Mouse (Mus musculus): ENCODE measurements around the gene Mycbp. TPM values are rescaled to one million over a fixed set of nuclear protein-coding genes. Genes with fewer than 3 reads are reported as not detected.

The Mycbp gene
- polyA plus RNA-seq, 1 experiment from 2014 or later: 68.6 TPM

DNA sequence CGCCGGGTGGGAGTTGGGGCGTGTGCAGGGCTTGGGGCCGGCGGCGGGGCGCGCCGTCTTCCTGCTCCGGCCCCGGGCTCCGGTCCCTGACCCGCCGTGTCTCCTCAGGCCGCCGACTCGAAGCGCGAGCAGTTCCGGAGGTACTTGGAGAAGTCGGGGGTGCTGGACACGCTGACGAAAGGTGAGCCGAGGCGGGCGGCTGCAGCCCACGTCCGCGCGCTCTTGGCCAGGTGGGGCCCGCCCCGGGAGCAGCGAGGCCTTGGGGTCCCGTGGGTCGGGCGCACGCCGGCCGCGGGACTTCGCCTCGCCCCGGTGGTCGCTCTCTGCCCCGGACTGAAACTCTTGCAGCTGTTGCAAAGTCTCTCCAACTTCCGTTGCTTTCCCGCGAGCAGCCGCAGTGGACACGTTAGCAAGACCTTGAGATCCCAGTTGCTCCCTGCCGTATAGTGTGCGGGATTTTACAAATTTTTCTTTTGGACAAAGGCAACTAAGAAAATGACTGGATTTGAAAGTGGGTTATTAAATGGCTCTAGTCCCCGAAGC, 565 bp downstream of the Mycbp start:
- H3K9ac ChIP-seq (replicated peaks; ENCODE audit: low read length): peak overlapping the region; percentile 85
- peak overlapping the region; percentile 70 for H3K27ac ChIP-seq (ENCODE audit: low read length)
- WGBS: 0% methylated on average over 50 of the region's 53 CpGs
- no peaks in the 10 kb centered on the region for H3K9me3 ChIP-seq (ENCODE audit: low read length)
- no peaks in the 10 kb centered on the region for H3K27me3 ChIP-seq (ENCODE audit: insufficient read depth, low read length)
- H3K4me3 ChIP-seq (ENCODE audit: low read length): peak overlapping the region; percentile 69
- peaks cover 16% of the 10 kb centered on the region for H3K4me1 ChIP-seq (ENCODE audit: insufficient read depth, low read length)
- no peak for ATAC-seq (ENCODE audit: low FRiP score, low TSS enrichment)
- no peaks in the 10 kb centered on the region for H3K36me3 ChIP-seq (ENCODE audit: insufficient read depth, low read length)
- H3K4me2 ChIP-seq (replicated peaks; ENCODE audit: low read depth, low read length): peak overlapping the region; percentile 86

DNA sequence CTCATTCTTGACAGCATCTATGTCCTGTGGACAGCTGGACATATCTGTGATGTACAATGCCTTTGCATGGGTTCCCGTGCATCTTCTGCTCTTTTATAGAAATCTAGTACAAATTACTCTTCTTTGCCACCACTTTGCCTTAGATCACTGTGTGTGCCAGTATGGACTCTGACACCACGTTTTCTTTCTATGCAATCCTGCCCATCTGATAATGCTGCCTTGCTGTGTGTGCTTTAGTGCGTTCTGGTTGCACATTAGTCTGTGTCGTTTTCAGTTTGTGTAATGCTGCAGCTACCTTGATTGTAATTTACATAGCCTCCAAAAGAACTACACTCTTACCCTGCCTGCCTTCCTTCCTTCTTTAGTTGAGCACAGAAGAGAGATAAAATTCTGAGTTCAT, 6.9 kb downstream of the Mycbp start:
- WGBS: 89% methylated on average over 4 of the region's 4 CpGs
- ATAC-seq (ENCODE audit: low FRiP score, low TSS enrichment): no peak
- no peak overlapping the region for H3K4me3 ChIP-seq (ENCODE audit: low read length)
- H3K27ac ChIP-seq (ENCODE audit: low read length): no peak overlapping the region
- no peak overlapping the region for H3K9ac ChIP-seq (replicated peaks; ENCODE audit: low read length)
- H3K9me3 ChIP-seq (ENCODE audit: low read length): no peaks in the 10 kb centered on the region
- peaks cover 15% of the 10 kb centered on the region for H3K4me1 ChIP-seq (ENCODE audit: insufficient read depth, low read length)
- no peaks in the 10 kb centered on the region for H3K27me3 ChIP-seq (ENCODE audit: insufficient read depth, low read length)
- H3K4me2 ChIP-seq (replicated peaks; ENCODE audit: low read depth, low read length): no peak overlapping the region
- H3K36me3 ChIP-seq (ENCODE audit: insufficient read depth, low read length): peaks cover 11% of the 10 kb centered on the region

DNA sequence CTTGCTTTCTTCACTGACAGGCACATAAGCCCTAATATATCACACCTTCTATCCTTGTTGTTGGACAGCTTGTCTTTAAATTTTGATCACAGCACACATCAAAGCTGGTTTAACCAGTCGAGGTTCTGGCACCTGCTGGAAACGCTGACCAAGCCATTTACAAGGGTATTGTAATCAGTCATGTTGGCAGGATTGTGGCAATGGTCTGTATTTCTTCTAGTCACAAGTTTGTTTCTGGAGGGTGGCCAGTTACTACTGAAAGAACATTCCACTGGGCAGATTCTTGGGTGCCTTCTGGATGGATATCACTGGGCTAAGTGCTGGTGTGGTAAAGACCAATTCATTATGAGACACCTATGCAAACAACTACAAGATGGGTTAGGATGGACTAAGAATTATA, 7.8 kb downstream of the Mycbp start:
- Histone ChIP-seq H3K27me3 (ENCODE audit: insufficient read depth, low read length) (no peaks in the 10 kb centered on the region), H3K27ac (ENCODE audit: low read length) (no peak overlapping the region), H3K4me3 (ENCODE audit: low read length) (no peak overlapping the region), H3K4me1 (ENCODE audit: insufficient read depth, low read length) (peaks cover 12% of the 10 kb centered on the region), H3K36me3 (ENCODE audit: insufficient read depth, low read length) (peaks cover 11% of the 10 kb centered on the region), H3K9me3 (ENCODE audit: low read length) (no peaks in the 10 kb centered on the region), H3K4me2 (replicated peaks; ENCODE audit: low read depth, low read length) (no peak overlapping the region), H3K9ac (replicated peaks; ENCODE audit: low read length) (no peak overlapping the region)
- ATAC-seq (ENCODE audit: low FRiP score, low TSS enrichment): no peak
- 69% methylated on average over 2 of the region's 2 CpGs for WGBS

DNA sequence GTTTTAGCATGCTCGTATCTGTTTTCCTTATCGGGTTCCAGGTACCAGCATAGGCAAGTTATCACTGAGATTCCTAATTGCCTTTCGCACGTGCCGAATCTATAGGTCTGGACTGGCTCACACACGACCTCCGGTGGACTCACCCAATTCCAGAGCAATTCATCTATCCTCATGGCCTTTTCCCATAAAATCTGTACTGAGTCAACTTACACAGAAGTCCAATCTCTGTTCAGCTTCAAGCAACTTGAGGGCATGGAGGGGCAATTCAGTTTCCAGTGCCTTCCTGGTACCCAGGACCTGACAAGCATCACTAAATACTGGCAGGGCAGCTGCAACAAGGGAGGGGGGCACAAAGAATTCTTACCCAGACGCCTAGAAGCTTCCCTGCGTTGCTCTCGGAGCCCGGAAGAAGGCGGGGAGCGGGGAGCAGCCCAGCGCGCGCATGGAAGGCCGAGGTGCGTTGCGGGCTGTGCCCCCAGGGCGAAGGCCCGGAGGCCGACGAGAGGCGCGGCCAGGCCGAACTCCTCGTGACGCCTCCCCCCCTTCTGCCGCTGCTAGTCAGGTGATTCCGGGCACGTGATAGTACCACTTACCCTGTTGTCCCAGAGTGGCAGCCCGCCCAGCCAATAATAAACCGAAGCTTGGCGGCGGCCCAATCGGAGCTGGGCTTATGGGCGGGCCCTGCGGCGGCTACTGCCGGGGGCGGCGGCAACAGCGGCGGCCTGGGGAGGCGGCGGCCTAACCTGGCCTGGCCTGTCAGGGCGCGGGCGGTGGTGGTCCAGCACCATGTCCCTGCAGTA, 12.3 kb downstream of the Mycbp start, which contains the start of gene Rragc:
Rragc (plus strand) TSS at position 699 of the 800 bp plus-strand sequence.
- WGBS: 0% methylated on average over 47 of the region's 49 CpGs
- Histone ChIP-seq H3K4me2 (replicated peaks; ENCODE audit: low read depth, low read length) (peak within 1 kb of the TSS; percentile 70), H3K27me3 (ENCODE audit: insufficient read depth, low read length) (no peaks in the 10 kb centered on the region), H3K36me3 (ENCODE audit: insufficient read depth, low read length) (peaks cover 22% of the 10 kb centered on the region), H3K4me3 (ENCODE audit: low read length) (peak within 1 kb of the TSS; percentile 98), H3K9ac (replicated peaks; ENCODE audit: low read length) (peak within 1 kb of the TSS; percentile 94), H3K4me1 (ENCODE audit: insufficient read depth, low read length) (peaks cover 22% of the 10 kb centered on the region), H3K27ac (ENCODE audit: low read length) (peak within 1 kb of the TSS; percentile 85), H3K9me3 (ENCODE audit: low read length) (no peaks in the 10 kb centered on the region)
- peak; percentile 99 for ATAC-seq (ENCODE audit: low FRiP score, low TSS enrichment)

DNA sequence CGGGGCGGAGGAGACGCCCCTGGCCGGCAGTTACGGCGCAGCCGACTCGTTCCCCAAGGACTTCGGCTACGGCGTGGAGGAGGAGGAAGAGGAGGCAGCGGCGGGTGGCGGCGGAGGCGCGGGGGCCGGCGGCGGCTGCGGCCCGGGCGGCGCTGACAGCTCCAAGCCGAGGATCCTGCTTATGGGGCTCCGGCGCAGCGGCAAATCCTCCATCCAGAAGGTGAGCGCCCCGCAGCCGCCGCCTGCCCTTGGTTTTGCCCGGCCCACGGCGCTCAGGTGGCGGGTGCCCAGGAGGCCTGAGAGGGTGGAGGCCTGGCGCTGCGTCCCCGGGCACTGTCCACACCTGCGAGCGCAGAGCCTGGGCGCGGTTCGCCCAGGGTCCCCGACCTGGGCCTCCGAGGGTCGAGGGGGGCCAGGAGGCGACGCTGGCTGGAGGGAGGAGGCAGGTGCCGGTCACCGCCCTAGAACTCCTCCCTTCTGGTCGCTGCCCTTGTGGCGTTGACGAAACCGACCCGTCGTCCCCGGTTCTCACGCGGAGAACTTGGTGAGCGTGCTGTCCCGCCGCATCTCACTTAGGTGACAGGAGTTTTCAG, 13.0 kb downstream of the Mycbp start, which contains the start of gene 4930535I16Rik:
4930535I16Rik (minus strand) TSS at position 475 of the 593 bp plus-strand sequence.
- Histone ChIP-seq H3K4me1 (ENCODE audit: insufficient read depth, low read length) (peaks cover 22% of the 10 kb centered on the region), H3K9me3 (ENCODE audit: low read length) (no peaks in the 10 kb centered on the region), H3K27ac (ENCODE audit: low read length) (peak within 1 kb of the TSS; percentile 85), H3K4me2 (replicated peaks; ENCODE audit: low read depth, low read length) (peak within 1 kb of the TSS; percentile 70), H3K4me3 (ENCODE audit: low read length) (peak within 1 kb of the TSS; percentile 98), H3K36me3 (ENCODE audit: insufficient read depth, low read length) (peaks cover 17% of the 10 kb centered on the region), H3K27me3 (ENCODE audit: insufficient read depth, low read length) (no peaks in the 10 kb centered on the region), H3K9ac (replicated peaks; ENCODE audit: low read length) (peak within 1 kb of the TSS; percentile 94)
- peak; percentile 72 for ATAC-seq (ENCODE audit: low FRiP score, low TSS enrichment)
- WGBS: under 1% methylated on average over 63 of the region's 63 CpGs

DNA sequence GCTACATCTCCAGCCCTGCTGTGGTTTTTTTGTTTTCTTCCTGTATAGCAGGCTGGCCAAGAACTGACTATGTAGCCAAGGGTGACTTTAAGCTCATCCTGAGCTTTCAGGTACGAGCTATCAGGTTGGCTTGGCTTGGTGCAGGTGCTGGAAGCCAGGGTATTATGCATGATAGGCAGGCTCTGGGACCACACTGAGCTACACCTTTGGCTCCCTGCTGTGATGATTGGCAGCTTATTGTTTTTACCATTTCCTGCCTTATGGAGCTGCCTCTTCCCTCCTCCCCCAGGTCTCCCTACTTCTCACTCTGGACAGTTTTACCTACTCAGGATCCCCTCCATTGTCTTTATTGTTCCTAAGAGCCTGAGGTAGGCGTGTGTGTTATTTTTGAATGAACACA, 14.2 kb downstream of the Mycbp start:
- Histone ChIP-seq H3K4me3 (ENCODE audit: low read length) (peak overlapping the region; percentile 98), H3K4me2 (replicated peaks; ENCODE audit: low read depth, low read length) (peak overlapping the region; percentile 70), H3K4me1 (ENCODE audit: insufficient read depth, low read length) (peaks cover 22% of the 10 kb centered on the region), H3K9me3 (ENCODE audit: low read length) (no peaks in the 10 kb centered on the region), H3K36me3 (ENCODE audit: insufficient read depth, low read length) (peaks cover 20% of the 10 kb centered on the region), H3K27me3 (ENCODE audit: insufficient read depth, low read length) (no peaks in the 10 kb centered on the region), H3K27ac (ENCODE audit: low read length) (no peak overlapping the region), H3K9ac (replicated peaks; ENCODE audit: low read length) (peak overlapping the region; percentile 94; the same call in 1 of the 2 replicates)
- no peak for ATAC-seq (ENCODE audit: low FRiP score, low TSS enrichment)
- whole genome bisulfite sequencing: 69% methylated on average over 2 of the region's 2 CpGs

DNA sequence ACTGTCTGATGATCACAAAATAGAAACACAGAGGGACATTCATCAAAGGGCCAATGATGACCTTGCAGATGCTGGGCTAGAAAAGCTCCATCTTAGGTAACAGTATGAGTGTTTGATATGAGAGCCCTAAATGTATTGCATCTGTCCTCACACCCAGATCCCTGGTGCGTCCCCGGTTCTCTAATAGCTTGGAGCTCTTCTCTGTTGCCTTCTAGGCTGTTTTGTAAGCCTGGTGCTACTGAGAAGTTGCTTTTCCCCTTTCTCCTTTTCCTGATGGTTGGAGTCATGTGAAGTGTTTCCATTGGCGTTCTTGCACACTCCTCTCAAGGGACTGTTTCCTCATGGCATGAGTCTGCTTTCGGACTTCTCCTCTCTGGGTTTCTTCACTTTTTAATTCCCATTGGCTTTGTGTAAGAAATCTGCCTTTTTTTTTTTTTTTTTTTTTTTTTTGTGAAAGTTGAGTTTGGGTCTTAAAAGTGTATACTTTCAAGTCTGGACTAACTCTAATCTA, 16.5 kb downstream of the Mycbp start:
- Histone ChIP-seq H3K4me2 (replicated peaks; ENCODE audit: low read depth, low read length) (no peak overlapping the region), H3K9me3 (ENCODE audit: low read length) (no peaks in the 10 kb centered on the region), H3K36me3 (ENCODE audit: insufficient read depth, low read length) (peaks cover 36% of the 10 kb centered on the region), H3K27ac (ENCODE audit: low read length) (no peak overlapping the region), H3K27me3 (ENCODE audit: insufficient read depth, low read length) (no peaks in the 10 kb centered on the region), H3K4me1 (ENCODE audit: insufficient read depth, low read length) (peaks cover 15% of the 10 kb centered on the region), H3K9ac (replicated peaks; ENCODE audit: low read length) (no peak overlapping the region), H3K4me3 (ENCODE audit: low read length) (no peak overlapping the region)
- no peak for ATAC-seq (ENCODE audit: low FRiP score, low TSS enrichment)
- 94% methylated on average over 4 of the region's 4 CpGs for WGBS

DNA sequence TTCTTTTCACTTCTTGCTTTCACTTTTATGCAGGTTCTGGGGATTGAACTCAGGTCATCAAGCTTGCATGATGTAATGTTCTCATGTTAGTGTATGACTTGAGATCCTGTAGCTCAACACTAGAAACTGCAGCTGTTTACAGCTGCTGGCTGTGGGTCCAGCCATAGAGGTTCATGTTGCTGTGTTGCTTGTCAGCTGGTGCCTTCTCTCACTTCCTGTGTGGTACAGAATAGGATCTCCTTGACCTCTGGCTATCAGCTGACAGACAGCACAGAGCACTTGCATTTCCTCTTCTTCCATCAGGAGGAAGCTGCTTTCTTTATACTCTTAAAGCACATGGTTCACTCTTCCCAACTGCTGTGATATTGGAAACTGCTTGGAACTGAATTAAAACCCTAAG, 23.3 kb downstream of the Mycbp start:
- ATAC-seq (ENCODE audit: low FRiP score, low TSS enrichment): no peak; the same call in 1 of the 2 replicates

DNA sequence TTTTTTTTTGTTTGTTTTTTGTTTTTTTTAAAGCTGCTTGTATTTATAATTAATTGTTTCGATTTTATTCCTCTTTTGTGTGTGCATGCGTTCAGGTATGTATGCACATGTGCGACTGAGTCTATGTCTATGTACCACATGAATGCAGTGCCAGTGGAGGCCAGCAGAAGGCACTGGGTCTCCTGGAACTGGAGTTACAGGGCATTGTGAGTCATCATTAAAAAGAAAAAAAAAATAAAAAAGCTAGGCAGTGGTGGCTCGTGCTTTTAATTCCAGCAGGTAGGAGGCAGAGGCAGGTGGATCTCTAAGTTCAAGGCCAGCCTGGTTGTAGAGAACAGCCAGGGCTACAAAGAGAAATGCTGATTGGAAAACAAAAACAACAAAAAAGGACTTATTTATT, 25.4 kb downstream of the Mycbp start:
- H3K27me3 ChIP-seq (ENCODE audit: insufficient read depth, low read length): no peaks in the 10 kb centered on the region
- WGBS: 95% methylated on average over 4 of the region's 4 CpGs
- peaks cover 48% of the 10 kb centered on the region for H3K36me3 ChIP-seq (ENCODE audit: insufficient read depth, low read length)

More for the DNA sequence above, 23.3 kb downstream of the Mycbp start:
- Histone ChIP-seq H3K9me3 (ENCODE audit: low read length) (no peaks in the 10 kb centered on the region), H3K9ac (replicated peaks; ENCODE audit: low read length) (no peak overlapping the region), H3K27me3 (ENCODE audit: insufficient read depth, low read length) (no peaks in the 10 kb centered on the region), H3K36me3 (ENCODE audit: insufficient read depth, low read length) (peaks cover 47% of the 10 kb centered on the region), H3K4me3 (ENCODE audit: low read length) (no peak overlapping the region), H3K4me2 (replicated peaks; ENCODE audit: low read depth, low read length) (no peak overlapping the region), H3K27ac (ENCODE audit: low read length) (no peak overlapping the region), H3K4me1 (ENCODE audit: insufficient read depth, low read length) (no peaks in the 10 kb centered on the region)

More for the DNA sequence above, 25.4 kb downstream of the Mycbp start:
- Histone ChIP-seq H3K9ac (replicated peaks; ENCODE audit: low read length) (no peak overlapping the region), H3K9me3 (ENCODE audit: low read length) (no peaks in the 10 kb centered on the region), H3K4me3 (ENCODE audit: low read length) (no peak overlapping the region), H3K4me1 (ENCODE audit: insufficient read depth, low read length) (no peaks in the 10 kb centered on the region), H3K4me2 (replicated peaks; ENCODE audit: low read depth, low read length) (no peak overlapping the region), H3K27ac (ENCODE audit: low read length) (no peak overlapping the region)
- no peak for ATAC-seq (ENCODE audit: low FRiP score, low TSS enrichment)

Data from kidney, embryonic 16.5 days (tissue).